9 mouse cellular contexts compared by ENCODE assay signal in genomic region chr2:18055929-18056785, GRCm38 (mm10). TPM values are rescaled to one million over a fixed set of nuclear protein-coding genes. Genes with fewer than 3 reads are reported as not detected.
DNase-seq lines count a peak whose midpoint lies in the region; ATAC-seq and TF ChIP-seq lines count a peak whose summit lies in the region.
"Had no signal": no experiment of that assay in that cellular context is flagged by ENCODE, and none has a peak within 500 bp of the region (broad histone marks: within the 10 kb centered on the region; RNA-seq: fewer than 3 reads in every experiment).

No protein-coding gene starts in this region.

- H3K36me3 ChIP-seq in heart, embryonic 16.5 days (ENCODE audit: control insufficient read depth, insufficient read depth), result no peaks in the 10 kb centered on the region
- no peaks in the 10 kb centered on the region for H3K36me3 ChIP-seq in liver, postnatal 0 days (replicated peaks; ENCODE audit: insufficient read depth, low read length)
- no peaks in the 10 kb centered on the region for H3K36me3 ChIP-seq in neural tube, embryonic 12.5 days
- no peaks in the 10 kb centered on the region for H3K36me3 ChIP-seq in testis, adult 2 months (ENCODE audit: control insufficient read depth, insufficient read depth, low read length)

- TF ChIP-seq EP300 in liver, postnatal 0 days (IDR thresholded peaks at IDR 0.05; ENCODE audit: low read depth), result 0 out of 2 replicates have a peak, but pooled peaks have one; percentile 18

- TF ChIP-seq CTCF in liver, postnatal 0 days (IDR thresholded peaks at IDR 0.05; ENCODE audit: low read depth), result no peak
- TF ChIP-seq CTCF in testis, adult 2 months (IDR thresholded peaks at IDR 0.05; ENCODE audit: control insufficient read depth, insufficient read depth, insufficient replicate concordance, low read depth, low read length), result no peak

- DNase-seq in CD8-positive naive resting alpha-beta T cell, adult 2 months (ENCODE audit: low read depth in 2 of 2, low spot score in 2 of 2), result peak; percentile 81 to 85
- DNase-seq in large intestine, adult 2 months (ENCODE audit: low read depth, low spot score), result peak; percentile 67
- peak; percentile 98 for DNase-seq in liver, postnatal 0 days

- H3K4me3 ChIP-seq in brown adipose tissue, adult 24 weeks (ENCODE audit: insufficient read depth, low read depth, low read length), result peak overlapping the region; percentile 99
- H3K4me3 ChIP-seq in heart, embryonic 16.5 days (ENCODE audit: low read length), result peak overlapping the region; percentile 73
- peak overlapping the region; percentile 81 for H3K4me3 ChIP-seq in liver, postnatal 0 days (ENCODE audit: low read depth, low read length)
- H3K4me3 ChIP-seq in neural tube, embryonic 12.5 days, result peak overlapping the region; percentile 56
- H3K4me3 ChIP-seq in testis, adult 2 months (ENCODE audit: control insufficient read depth, low read depth, low read length), result peak overlapping the region; percentile 95

- H3K9me3 ChIP-seq in heart, embryonic 16.5 days (replicated peaks; ENCODE audit: control insufficient read depth, low read length), result no peaks in the 10 kb centered on the region
- H3K9me3 ChIP-seq in liver, postnatal 0 days (ENCODE audit: low read length), result no peaks in the 10 kb centered on the region
- no peaks in the 10 kb centered on the region for H3K9me3 ChIP-seq in neural tube, embryonic 12.5 days

- no peaks in the 10 kb centered on the region for H3K27me3 ChIP-seq in heart, embryonic 16.5 days (ENCODE audit: control insufficient read depth, insufficient read depth, low read length)
- peaks cover 4% of the 10 kb centered on the region; the same call in 1 of the 2 replicates for H3K27me3 ChIP-seq in liver, postnatal 0 days (ENCODE audit: insufficient read depth, low read length)
- H3K27me3 ChIP-seq in neural tube, embryonic 12.5 days (replicated peaks), result no peaks in the 10 kb centered on the region
- no peaks in the 10 kb centered on the region for H3K27me3 ChIP-seq in testis, adult 2 months (ENCODE audit: control insufficient read depth, insufficient read depth, low read length)

- H3K4me2 ChIP-seq in heart, embryonic 16.5 days (ENCODE audit: low read depth, low read length), result peak overlapping the region; percentile 89
- peak overlapping the region; percentile 91 for H3K4me2 ChIP-seq in liver, postnatal 0 days (ENCODE audit: low read depth, low read length)
- peak overlapping the region; percentile 96 for H3K4me2 ChIP-seq in neural tube, embryonic 12.5 days (replicated peaks)

- ATAC-seq in erythroid progenitor cell, adult 5-6 weeks (replicated peaks; ENCODE audit: low FRiP score, poor library complexity, severe bottlenecking), result peak; percentile 86
- peak; percentile 88 for ATAC-seq in heart, embryonic 16.5 days (replicated peaks; ENCODE audit: extremely low read depth, insufficient read depth, low FRiP score)
- ATAC-seq in liver, postnatal 0 days, result peak; percentile 90
- ATAC-seq in neural tube, embryonic 12.5 days (ENCODE audit: low FRiP score, low read depth), result peak; percentile 93

- WGBS in heart, embryonic 16.5 days, result under 1% methylated on average over 57 of the region's 66 CpGs
- under 1% methylated on average over 46 of the region's 66 CpGs for WGBS in large intestine, adult 2 months
- 0% methylated on average over 45 of the region's 66 CpGs for WGBS in liver, postnatal 0 days (ENCODE audit: insufficient replicate concordance)
- WGBS in neural tube, embryonic 12.5 days, result under 1% methylated on average over 59 of the region's 66 CpGs

- H3K9ac ChIP-seq in heart, embryonic 16.5 days (ENCODE audit: low read length), result peak overlapping the region; percentile 95
- peak overlapping the region; percentile 91 for H3K9ac ChIP-seq in liver, postnatal 0 days (replicated peaks)
- H3K9ac ChIP-seq in neural tube, embryonic 12.5 days, result peak overlapping the region; percentile 96

- TF ChIP-seq POLR2A in testis, adult 2 months (IDR thresholded peaks at IDR 0.05; ENCODE audit: control insufficient read depth, low read depth, low read length), result no peak; the same call in 1 of the 2 replicates

- H3K4me1 ChIP-seq in brown adipose tissue, adult 24 weeks (ENCODE audit: control insufficient read depth, insufficient read depth, insufficient read length, low read length), result no peaks in the 10 kb centered on the region
- peaks cover 17% of the 10 kb centered on the region for H3K4me1 ChIP-seq in heart, embryonic 16.5 days (ENCODE audit: control insufficient read depth, insufficient read depth, low read length)
- H3K4me1 ChIP-seq in liver, postnatal 0 days (ENCODE audit: insufficient read depth), result peaks cover 12% of the 10 kb centered on the region; the same call in 1 of the 2 replicates
- peaks cover 32% of the 10 kb centered on the region for H3K4me1 ChIP-seq in neural tube, embryonic 12.5 days
- peaks cover 10% of the 10 kb centered on the region for H3K4me1 ChIP-seq in testis, adult 2 months (ENCODE audit: control insufficient read depth, insufficient read depth, low read length)

- peak overlapping the region; percentile 97 for H3K27ac ChIP-seq in brown adipose tissue, adult 24 weeks (replicated peaks; ENCODE audit: low read depth, low read length)
- peak overlapping the region; percentile 100 for H3K27ac ChIP-seq in heart, embryonic 16.5 days (ENCODE audit: low read length)
- H3K27ac ChIP-seq in liver, postnatal 0 days (ENCODE audit: low read depth), result peak overlapping the region; percentile 100
- H3K27ac ChIP-seq in neural tube, embryonic 12.5 days, result peak overlapping the region; percentile 100
- peak overlapping the region; percentile 85 for H3K27ac ChIP-seq in testis, adult 2 months (ENCODE audit: control insufficient read depth, insufficient read depth, low read depth, low read length)

RNA-seq across cellular contexts. Expression of gene Mllt10, which starts 1.1 kb away (rescaled TPM):
- polyA plus RNA-seq in brown adipose tissue, adult 24 weeks (2012; ENCODE audit: insufficient read depth, insufficient read length, missing spikeins), result 9.2 and 10.1 TPM in 2 replicates
- 122 and 125 TPM in 2 replicates for total RNA-seq in erythroid progenitor cell, adult 5-6 weeks (2015; ENCODE audit: low replicate concordance)
- 77.9 and 98.0 TPM in 2 replicates for total RNA-seq in erythroid progenitor cell, adult 5-6 weeks (2017; ENCODE audit: low replicate concordance)
- polyA plus RNA-seq in heart, embryonic 16.5 days (2015; fragmentation: Nextera tagmentation; extraction: Ambion mirVana), result 40.7 and 44.5 TPM in 2 replicates
- polyA plus RNA-seq in large intestine, adult 2 months (2012; rRNA removed), result 19.1 and 23.6 TPM in 2 replicates
- 20.7 and 22.4 TPM in 2 replicates for polyA plus RNA-seq in liver, postnatal 0 days (2015; fragmentation: Nextera tagmentation; extraction: Ambion mirVana)
- polyA plus RNA-seq in neural tube, embryonic 12.5 days (2016; fragmentation: Nextera tagmentation; extraction: Ambion mirVana), result 60.5 and 67.2 TPM in 2 replicates
- polyA plus RNA-seq in testis, adult 2 months (2012; rRNA removed), result 155 and 165 TPM in 2 replicates

RNA-seq across cellular contexts. Expression of gene Skida1, which starts 7.3 kb away (rescaled TPM):
- polyA plus RNA-seq in brown adipose tissue, adult 24 weeks (2012; ENCODE audit: insufficient read depth, insufficient read length, missing spikeins), result 0.25 and 0.55 TPM in 2 replicates
- not detected in 2 replicates for total RNA-seq in erythroid progenitor cell, adult 5-6 weeks (2015; ENCODE audit: low replicate concordance)
- total RNA-seq in erythroid progenitor cell, adult 5-6 weeks (2017; ENCODE audit: low replicate concordance), result not detected in 2 replicates
- polyA plus RNA-seq in heart, embryonic 16.5 days (2015; fragmentation: Nextera tagmentation; extraction: Ambion mirVana), result 3.9 TPM in 2 replicates
- 0.24 and 0.29 TPM in 2 replicates for polyA plus RNA-seq in large intestine, adult 2 months (2012; rRNA removed)
- polyA plus RNA-seq in liver, postnatal 0 days (2015; fragmentation: Nextera tagmentation; extraction: Ambion mirVana), result 0.15 and 0.25 TPM in 2 replicates
- polyA plus RNA-seq in neural tube, embryonic 12.5 days (2016; fragmentation: Nextera tagmentation; extraction: Ambion mirVana), result 13.2 and 13.4 TPM in 2 replicates
- 0.06 and 0.23 TPM in 2 replicates for polyA plus RNA-seq in testis, adult 2 months (2012; rRNA removed)

RNA-seq across cellular contexts. Expression of gene A930004D18Rik, which starts 18.6 kb away (rescaled TPM):
- 0.87 and 1.2 TPM in 2 replicates for polyA plus RNA-seq in brown adipose tissue, adult 24 weeks (2012; ENCODE audit: insufficient read depth, insufficient read length, missing spikeins)
- total RNA-seq in erythroid progenitor cell, adult 5-6 weeks (2015; ENCODE audit: low replicate concordance), result not detected in 2 replicates
- total RNA-seq in erythroid progenitor cell, adult 5-6 weeks (2017; ENCODE audit: low replicate concordance), result not detected in 2 replicates
- 9.4 and 9.5 TPM in 2 replicates for polyA plus RNA-seq in heart, embryonic 16.5 days (2015; fragmentation: Nextera tagmentation; extraction: Ambion mirVana)
- 0.44 and 0.45 TPM in 2 replicates for polyA plus RNA-seq in large intestine, adult 2 months (2012; rRNA removed)
- 0.76 and 0.99 TPM in 2 replicates for polyA plus RNA-seq in liver, postnatal 0 days (2015; fragmentation: Nextera tagmentation; extraction: Ambion mirVana)
- 17.1 and 17.6 TPM in 2 replicates for polyA plus RNA-seq in neural tube, embryonic 12.5 days (2016; fragmentation: Nextera tagmentation; extraction: Ambion mirVana)
- 0.07 and 0.29 TPM in 2 replicates for polyA plus RNA-seq in testis, adult 2 months (2012; rRNA removed)

RNA-seq across cellular contexts. Expression of gene H2al2a, which starts 59.4 kb away (rescaled TPM):
- polyA plus RNA-seq in brown adipose tissue, adult 24 weeks (2012; ENCODE audit: insufficient read depth, insufficient read length, missing spikeins), result not detected in 2 replicates
- not detected in 2 replicates for total RNA-seq in erythroid progenitor cell, adult 5-6 weeks (2015; ENCODE audit: low replicate concordance)
- total RNA-seq in erythroid progenitor cell, adult 5-6 weeks (2017; ENCODE audit: low replicate concordance), result not detected in 2 replicates
- not detected in 2 replicates for polyA plus RNA-seq in heart, embryonic 16.5 days (2015; fragmentation: Nextera tagmentation; extraction: Ambion mirVana)
- not detected in 2 replicates for polyA plus RNA-seq in large intestine, adult 2 months (2012; rRNA removed)
- not detected in 2 replicates for polyA plus RNA-seq in liver, postnatal 0 days (2015; fragmentation: Nextera tagmentation; extraction: Ambion mirVana)
- not detected in 2 replicates for polyA plus RNA-seq in neural tube, embryonic 12.5 days (2016; fragmentation: Nextera tagmentation; extraction: Ambion mirVana)
- polyA plus RNA-seq in testis, adult 2 months (2012; rRNA removed), result 553 and 559 TPM in 2 replicates
- total RNA-seq: heart, postnatal 14 days had no signal

Comparison
In these comparisons a context has a peak if more than half of its experiments do, and no peak if none do; other contexts are left out.
1. Peak in every context shown above with its lines: DNase-seq, ATAC-seq, H3K4me3 ChIP-seq and H3K27ac ChIP-seq.